Mouse (Mus musculus): ENCODE measurements around the gene Stox1. TPM values are rescaled to one million over a fixed set of nuclear protein-coding genes. Genes with fewer than 3 reads are reported as not detected.

Stox1 gene
- polyA plus RNA-seq, 1 experiment from 2014 or later: 0.67 TPM

DNA sequence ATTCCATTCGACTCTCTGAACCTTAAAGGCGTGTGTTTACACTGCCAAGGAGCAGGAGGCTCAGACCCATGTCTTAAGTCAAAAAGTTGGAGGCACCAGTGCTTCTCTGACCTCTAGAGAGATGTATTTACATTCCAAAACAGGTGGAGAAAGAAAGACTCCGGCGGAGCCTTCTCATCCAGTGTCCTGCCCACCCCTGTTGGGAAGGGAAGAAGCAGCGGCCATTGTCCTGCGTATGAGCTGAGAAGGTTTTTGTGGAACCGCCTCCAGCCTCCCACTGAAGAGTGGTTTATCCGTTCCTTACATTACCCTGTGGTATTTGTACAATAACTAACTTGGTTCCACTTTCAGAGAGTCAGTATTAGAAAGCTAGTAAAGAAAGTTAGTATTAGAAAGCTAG is 33.2 kb downstream of the Stox1 start:
- WGBS: 45% methylated on average over 8 of the region's 8 CpGs

DNA sequence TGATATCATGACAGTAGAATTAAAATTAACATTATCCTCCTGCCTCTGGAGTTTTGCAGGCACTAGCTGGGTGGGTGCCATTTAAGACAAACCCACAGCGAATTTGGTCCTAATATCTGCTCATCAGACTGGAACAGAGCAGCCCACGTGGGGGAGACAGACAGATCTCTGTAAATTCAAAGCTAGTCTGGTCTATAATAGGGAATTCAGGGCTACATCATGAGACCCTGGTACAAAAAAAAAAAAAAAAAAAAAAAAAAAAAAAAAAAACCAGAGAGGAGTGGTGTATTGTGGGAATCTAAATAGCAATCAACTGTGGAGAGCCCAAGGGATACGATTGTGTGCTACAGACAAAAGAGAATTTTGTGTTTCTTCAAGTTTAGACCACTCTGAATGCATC is 33.7 kb downstream of the Stox1 start:
- WGBS: 73% methylated on average over 3 of the region's 3 CpGs
- H3K27me3 ChIP-seq (ENCODE audit: control insufficient read depth, insufficient read depth, low read length): no peaks in the 10 kb centered on the region
- H3K4me2 ChIP-seq (replicated peaks; ENCODE audit: low read depth): no peak overlapping the region
- no peaks in the 10 kb centered on the region for H3K36me3 ChIP-seq (ENCODE audit: control insufficient read depth, insufficient read depth, low read length)
- no peak for DNase-seq (ENCODE audit: low spot score)
- H3K4me3 ChIP-seq (ENCODE audit: low read depth, low read length): no peak overlapping the region
- TF ChIP-seq EP300 (optimal IDR thresholded peaks at IDR 0.05) (no peak), CTCF (IDR thresholded peaks at IDR 0.05; ENCODE audit: low read depth) (no peak)
- no peaks in the 10 kb centered on the region for H3K9me3 ChIP-seq (ENCODE audit: control insufficient read depth, low read length)
- no peak overlapping the region for H3K27ac ChIP-seq (replicated peaks)
- no peak overlapping the region for H3K9ac ChIP-seq (ENCODE audit: low read length)
- no peaks in the 10 kb centered on the region for H3K4me1 ChIP-seq (replicated peaks; ENCODE audit: control insufficient read depth, insufficient read depth)
- ATAC-seq (ENCODE audit: low FRiP score, low TSS enrichment): no peak

More for the DNA sequence above, 33.2 kb downstream of the Stox1 start:
- H3K27me3 ChIP-seq (ENCODE audit: control insufficient read depth, insufficient read depth, low read length): no peaks in the 10 kb centered on the region
- H3K4me2 ChIP-seq (replicated peaks; ENCODE audit: low read depth): no peak overlapping the region
- no peak overlapping the region for H3K9ac ChIP-seq (ENCODE audit: low read length)
- H3K9me3 ChIP-seq (ENCODE audit: control insufficient read depth, low read length): no peaks in the 10 kb centered on the region
- H3K36me3 ChIP-seq (ENCODE audit: control insufficient read depth, insufficient read depth, low read length): no peaks in the 10 kb centered on the region
- DNase-seq (ENCODE audit: low spot score) (no peak), ATAC-seq (ENCODE audit: low FRiP score, low TSS enrichment) (no peak)
- no peak overlapping the region for H3K4me3 ChIP-seq (ENCODE audit: low read depth, low read length)
- TF ChIP-seq EP300 (optimal IDR thresholded peaks at IDR 0.05): no peak
- no peak for TF ChIP-seq CTCF (IDR thresholded peaks at IDR 0.05; ENCODE audit: low read depth)
- H3K4me1 ChIP-seq (replicated peaks; ENCODE audit: control insufficient read depth, insufficient read depth): no peaks in the 10 kb centered on the region
- no peak overlapping the region for H3K27ac ChIP-seq (replicated peaks)

DNA sequence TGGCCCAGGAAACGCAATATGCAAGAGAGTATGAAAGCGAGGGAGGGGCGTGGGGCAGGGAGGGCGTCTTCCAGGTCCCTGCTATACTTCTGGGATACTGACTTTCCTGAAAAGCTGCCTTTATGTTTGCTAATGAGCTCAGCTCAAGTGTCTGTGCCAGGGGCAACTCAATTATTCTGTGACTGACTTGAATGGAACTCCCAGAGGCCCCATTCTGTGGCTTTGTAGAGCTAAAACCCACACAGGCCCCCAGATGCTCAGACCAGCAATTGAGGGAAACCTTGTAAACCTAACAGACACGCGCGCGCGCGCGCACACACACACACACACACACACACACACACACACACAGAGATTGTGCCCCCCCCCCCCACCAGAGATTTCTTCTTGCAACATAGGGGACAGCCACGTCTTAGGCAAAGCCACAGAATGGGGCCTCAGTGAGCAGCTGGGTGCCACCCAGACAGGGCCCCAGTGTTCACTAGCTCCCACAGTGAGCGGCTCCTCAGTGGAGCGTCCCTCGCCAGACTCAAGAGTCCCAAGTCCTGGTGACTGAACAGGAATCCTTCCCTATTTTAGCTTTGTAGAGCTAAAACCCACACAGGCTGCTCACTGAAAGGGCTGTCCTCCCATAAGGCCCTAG is 38.8 kb downstream of the Stox1 start:
- 75% methylated on average over 15 of the region's 15 CpGs for WGBS
- Histone ChIP-seq H3K9me3 (ENCODE audit: control insufficient read depth, low read length) (no peaks in the 10 kb centered on the region), H3K4me3 (ENCODE audit: low read depth, low read length) (no peak overlapping the region), H3K4me1 (replicated peaks; ENCODE audit: control insufficient read depth, insufficient read depth) (no peaks in the 10 kb centered on the region), H3K27me3 (ENCODE audit: control insufficient read depth, insufficient read depth, low read length) (no peaks in the 10 kb centered on the region), H3K36me3 (ENCODE audit: control insufficient read depth, insufficient read depth, low read length) (no peaks in the 10 kb centered on the region), H3K27ac (replicated peaks) (no peak overlapping the region), H3K9ac (ENCODE audit: low read length) (no peak overlapping the region), H3K4me2 (replicated peaks; ENCODE audit: low read depth) (no peak overlapping the region)
- ATAC-seq (ENCODE audit: low FRiP score, low TSS enrichment) (no peak), DNase-seq (ENCODE audit: low spot score) (no peak)
- TF ChIP-seq CTCF (IDR thresholded peaks at IDR 0.05; ENCODE audit: low read depth): no peak
- TF ChIP-seq EP300 (optimal IDR thresholded peaks at IDR 0.05): no peak

DNA sequence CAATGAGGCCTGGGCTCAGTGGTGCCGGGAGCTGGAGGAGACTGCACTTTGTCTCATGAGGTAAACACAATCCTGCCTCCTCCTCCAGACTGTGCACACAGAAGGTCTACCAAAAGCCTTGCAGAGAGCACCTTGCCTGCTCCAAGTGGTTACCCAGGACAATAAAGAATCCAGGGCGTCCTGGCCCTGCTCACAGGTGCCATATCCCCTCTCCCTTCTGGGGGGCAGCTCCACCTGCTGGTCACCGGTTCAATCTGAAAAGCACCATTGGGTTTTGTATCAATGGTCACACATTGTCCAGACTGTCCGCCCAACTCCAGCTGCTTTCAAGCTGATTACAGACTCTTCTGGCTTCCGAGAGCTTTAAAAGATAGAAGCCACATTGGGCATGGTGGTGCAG is 42.9 kb downstream of the Stox1 start:
- Histone ChIP-seq H3K4me3 (ENCODE audit: low read depth, low read length) (no peak overlapping the region), H3K9ac (ENCODE audit: low read length) (no peak overlapping the region), H3K27me3 (ENCODE audit: control insufficient read depth, insufficient read depth, low read length) (no peaks in the 10 kb centered on the region), H3K4me2 (replicated peaks; ENCODE audit: low read depth) (no peak overlapping the region), H3K4me1 (replicated peaks; ENCODE audit: control insufficient read depth, insufficient read depth) (no peaks in the 10 kb centered on the region), H3K36me3 (ENCODE audit: control insufficient read depth, insufficient read depth, low read length) (no peaks in the 10 kb centered on the region), H3K27ac (replicated peaks) (no peak overlapping the region), H3K9me3 (ENCODE audit: control insufficient read depth, low read length) (no peaks in the 10 kb centered on the region)
- peak; percentile 50 for DNase-seq (ENCODE audit: low spot score)
- 45% methylated on average over 5 of the region's 5 CpGs for WGBS
- TF ChIP-seq EP300 (optimal IDR thresholded peaks at IDR 0.05) (no peak), CTCF (IDR thresholded peaks at IDR 0.05; ENCODE audit: low read depth) (peak; percentile 74)
- ATAC-seq (ENCODE audit: low FRiP score, low TSS enrichment): no peak; the same call in 1 of the 2 replicates

DNA sequence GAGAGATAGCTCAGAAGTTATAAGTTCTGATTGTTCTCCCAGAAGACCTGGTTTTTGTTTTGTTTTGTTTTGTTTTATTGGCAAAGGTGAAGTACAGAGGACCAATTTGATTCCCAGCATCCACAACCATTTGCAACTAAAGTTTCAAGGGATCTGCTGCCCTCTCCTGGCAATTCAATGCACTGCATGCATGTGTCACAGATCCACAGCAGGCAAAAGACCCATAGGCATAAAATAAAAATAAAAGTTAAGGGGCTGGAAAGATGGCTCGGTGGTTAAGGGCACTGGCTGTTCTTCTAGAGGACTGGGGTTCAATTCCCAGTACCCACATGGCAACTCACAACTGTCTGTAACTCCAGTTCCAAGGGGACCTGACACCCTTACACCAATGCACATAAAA is 46.1 kb downstream of the Stox1 start:
- 83% methylated on average over 1 of the region's 1 CpGs for WGBS
- H3K9ac ChIP-seq (ENCODE audit: low read length): no peak overlapping the region
- no peak overlapping the region for H3K27ac ChIP-seq (replicated peaks)
- H3K9me3 ChIP-seq (ENCODE audit: control insufficient read depth, low read length): no peaks in the 10 kb centered on the region
- no peaks in the 10 kb centered on the region for H3K4me1 ChIP-seq (replicated peaks; ENCODE audit: control insufficient read depth, insufficient read depth)
- no peak for DNase-seq (ENCODE audit: low spot score)
- H3K4me3 ChIP-seq (ENCODE audit: low read depth, low read length): no peak overlapping the region
- TF ChIP-seq EP300 (optimal IDR thresholded peaks at IDR 0.05) (no peak), CTCF (IDR thresholded peaks at IDR 0.05; ENCODE audit: low read depth) (peak; percentile 54)
- no peak overlapping the region for H3K4me2 ChIP-seq (replicated peaks; ENCODE audit: low read depth)
- no peak for ATAC-seq (ENCODE audit: low FRiP score, low TSS enrichment)
- H3K36me3 ChIP-seq (ENCODE audit: control insufficient read depth, insufficient read depth, low read length): no peaks in the 10 kb centered on the region
- no peaks in the 10 kb centered on the region for H3K27me3 ChIP-seq (ENCODE audit: control insufficient read depth, insufficient read depth, low read length)

DNA sequence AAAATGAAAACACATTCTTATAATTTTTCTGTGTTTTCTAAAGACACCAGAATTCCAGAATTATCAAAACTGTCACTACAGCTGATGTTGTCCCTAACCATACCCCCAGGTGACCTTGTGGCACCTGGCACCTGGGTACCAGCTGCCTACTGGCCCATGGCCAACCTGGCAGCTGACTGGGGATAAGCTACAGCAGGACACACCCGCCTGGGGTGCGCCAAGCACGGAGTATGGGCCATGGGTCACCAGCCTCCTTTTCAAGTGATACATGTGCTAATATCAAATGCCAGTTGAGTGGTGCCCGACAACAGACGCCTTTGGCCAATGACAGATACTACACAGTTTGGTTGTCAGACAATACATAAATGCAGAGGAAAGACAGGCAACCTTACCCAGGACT is 48.6 kb downstream of the Stox1 start:
- Histone ChIP-seq H3K36me3 (ENCODE audit: control insufficient read depth, insufficient read depth, low read length) (no peaks in the 10 kb centered on the region), H3K4me3 (ENCODE audit: low read depth, low read length) (no peak overlapping the region), H3K9me3 (ENCODE audit: control insufficient read depth, low read length) (no peaks in the 10 kb centered on the region), H3K4me1 (replicated peaks; ENCODE audit: control insufficient read depth, insufficient read depth) (no peaks in the 10 kb centered on the region), H3K4me2 (replicated peaks; ENCODE audit: low read depth) (no peak overlapping the region), H3K27ac (replicated peaks) (no peak overlapping the region), H3K27me3 (ENCODE audit: control insufficient read depth, insufficient read depth, low read length) (no peaks in the 10 kb centered on the region), H3K9ac (ENCODE audit: low read length) (no peak overlapping the region)
- ATAC-seq (ENCODE audit: low FRiP score, low TSS enrichment) (peak; percentile 63; the same call in 1 of the 2 replicates), DNase-seq (ENCODE audit: low spot score) (peak; percentile 50)
- 71% methylated on average over 5 of the region's 5 CpGs for WGBS
- TF ChIP-seq EP300 (optimal IDR thresholded peaks at IDR 0.05): no peak
- TF ChIP-seq CTCF (IDR thresholded peaks at IDR 0.05; ENCODE audit: low read depth): no peak

Measured in stomach, postnatal 0 days (tissue).